Mouse (Mus musculus) bone marrow macrophage, adult 2 months (primary cell): ENCODE measurements around the gene Psmc3ip.

Experiments
- CTCF ChIP-seq: IDR thresholded peaks from 2 replicates; pipeline ENCODE4 v1.5.1; 2012; ENCODE audit warnings: low read depth, mild to moderate bottlenecking, low read length, moderate library complexity
- POLR2A ChIP-seq: IDR thresholded peaks from 2 replicates; pipeline ENCODE4 v1.6.1; 2012; ENCODE audit warnings: mild to moderate bottlenecking, low read depth, low read length, borderline replicate concordance

DNA sequence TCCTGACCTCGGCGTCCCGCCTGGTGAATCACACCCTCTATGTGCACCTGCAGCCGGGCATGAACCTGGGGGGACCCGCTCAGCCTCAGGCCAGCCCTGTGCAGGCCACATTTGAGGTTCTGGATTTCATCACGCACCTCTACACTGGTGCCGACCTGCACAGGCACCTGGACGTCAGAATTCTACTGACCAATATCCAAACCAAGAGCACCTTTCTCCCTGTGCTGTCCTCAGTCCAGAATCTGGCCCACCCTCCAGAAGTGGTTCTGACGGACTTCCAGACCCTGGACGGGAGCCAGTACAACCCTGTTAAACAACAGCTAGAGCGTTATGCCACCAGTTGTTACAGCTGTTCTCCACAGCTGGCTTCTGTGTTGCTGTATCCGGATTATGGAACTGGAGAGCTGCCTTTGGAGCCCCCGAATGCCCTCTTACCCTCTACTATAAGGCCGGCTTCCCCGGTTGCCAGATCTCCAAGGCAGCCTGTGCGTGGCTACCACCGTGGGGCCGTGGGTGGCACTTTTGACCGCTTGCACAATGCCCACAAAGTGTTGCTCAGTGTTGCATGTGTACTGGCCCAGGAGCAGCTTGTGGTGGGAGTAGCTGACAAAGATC lies 12.0 kb downstream of the Psmc3ip start:
- TF ChIP-seq CTCF (no peak), POLR2A (no peak)
